Mouse (Mus musculus) forebrain, embryonic 12.5 days (tissue): Measurements from ENCODE around the gene Supt4a. TPM values are rescaled to one million over a fixed set of nuclear protein-coding genes. Genes with fewer than 3 reads are reported as not detected.

ENCODE experiments used
- microRNA counts: library from miRNA; unstranded; fragments of <30 nt; microRNA quantifications from one replicate; lab custom pipeline; 2017
- microRNA-seq: library from miRNA; unstranded; fragments of <30 nt; microRNA quantifications from one replicate; pipeline ENCODE4, GENCODE M21; 2017
- polyA plus RNA-seq: library from polyadenylated mRNA; unstranded; fragments of >200 nt; fragmentation: Nextera tagmentation; extraction: Ambion mirVana; gene quantifications from 2 replicates; pipeline ENCODE4 v1.2.1, GENCODE M21; 2016

Supt4a gene
- polyA plus RNA-seq, 1 experiment from 2014 or later = 137 TPM

MicroRNA genes within 50 kb of the gene (microRNA counts, 519-probe panel; counts per million panel counts)
- 3,725 counts per million, percentile 38 among the panel's probes with 10 or more counts for microRNA mmu-miR-142-3p (lab: Ali Mortazavi, UCI)
- 3,577 counts per million, percentile 35 among the panel's probes with 10 or more counts for microRNA mmu-miR-142-5p (lab: Ali Mortazavi, UCI)

Small RNA genes within 50 kb of the gene (microRNA-seq; reads per million reads assigned to microRNA genes)
- gene Mir142 = not detected
- not detected for gene Mir142b

Other genes starting within 250 kb of the Supt4a start
- gene Gm11492, start 170.9 kb upstream of the Supt4a start, polyA plus RNA-seq = not detected in 2 replicates
- 8.1 and 8.3 TPM in 2 replicates for gene Sept4, start 168.6 kb upstream of the Supt4a start, polyA plus RNA-seq
- gene Mtmr4, start 145.4 kb upstream of the Supt4a start, polyA plus RNA-seq = 71.4 and 75.2 TPM in 2 replicates
- gene Hsf5, start 120.4 kb upstream of the Supt4a start, polyA plus RNA-seq = 0.40 and 0.49 TPM in 2 replicates
- gene Rnf43, start 74.8 kb upstream of the Supt4a start, polyA plus RNA-seq = 1.4 and 1.8 TPM in 2 replicates
- 33.0 and 35.1 TPM in 2 replicates for gene Tspoap1, start 23.0 kb downstream of the Supt4a start, polyA plus RNA-seq
- 0.92 and 1.1 TPM in 2 replicates for gene Mpo, start 56.0 kb downstream of the Supt4a start, polyA plus RNA-seq
- gene Lpo, start 90.7 kb downstream of the Supt4a start, polyA plus RNA-seq = 0.19 and 0.33 TPM in 2 replicates
- 16.0 and 19.6 TPM in 2 replicates for gene Mks1, start 115.7 kb downstream of the Supt4a start, polyA plus RNA-seq
- gene Epx, start 138.0 kb downstream of the Supt4a start, polyA plus RNA-seq = 0.14 and 0.20 TPM in 2 replicates
- gene Olfr462, start 154.7 kb downstream of the Supt4a start, polyA plus RNA-seq = not detected in 2 replicates
- gene Olfr463, start 159.8 kb downstream of the Supt4a start, polyA plus RNA-seq = not detected in 2 replicates
- gene Olfr464, start 183.4 kb downstream of the Supt4a start, polyA plus RNA-seq = not detected in 2 replicates
- 34.7 and 36.2 TPM in 2 replicates for gene Dynll2, start 250.0 kb downstream of the Supt4a start, polyA plus RNA-seq